Mouse (Mus musculus) MN1 (cell line): Measurements from ENCODE around the gene Mrpl20.
"Not testable (repeated sequence)": the region's sequence is repeated elsewhere in the genome, so short reads cannot be mapped to it uniquely, and the experiment has no call there.

Experiments
- DNase-seq: peaks from one replicate; pipeline ENCODE4 v3.0.0-alpha.2; 2016; ENCODE audit warnings: low spot score

Mrpl20 gene

GRCm38 (mm10) chr4:155783486-155784080 is 19.1 kb upstream of the Mrpl20 start:
- no peak for DNase-seq

GRCm38 (mm10) chr4:155784081-155784701 is 18.5 kb upstream of the Mrpl20 start:
- peak; percentile 85 for DNase-seq

- no peak for DNase-seq
Measured at GRCm38 (mm10) chr4:155785246-155785645, 17.4 kb upstream of the Mrpl20 start.

- DNase-seq: no peak
Measured at GRCm38 (mm10) chr4:155785819-155786218, 16.9 kb upstream of the Mrpl20 start, which contains the start of gene Tmem88b. Gene Tmem88b, minus strand, starts transcription at chr4:155785874.

- DNase-seq: no peak
Measured at GRCm38 (mm10) chr4:155788300-155788699, 14.4 kb upstream of the Mrpl20 start.

GRCm38 (mm10) chr4:155788833-155789232 is 13.8 kb upstream of the Mrpl20 start:
- not testable (repeated sequence) for DNase-seq

- DNase-seq: no peak
Measured at GRCm38 (mm10) chr4:155790021-155790489, 12.6 kb upstream of the Mrpl20 start, which contains the start of gene Ankrd65. Gene Ankrd65, plus strand, starts transcription at chr4:155790439.

- DNase-seq: no peak
Measured at GRCm38 (mm10) chr4:155790650-155791161, 12.0 kb upstream of the Mrpl20 start.

- DNase-seq: no peak
Measured at GRCm38 (mm10) chr4:155791240-155791933, 11.3 kb upstream of the Mrpl20 start.

GRCm38 (mm10) chr4:155793730-155794129 is 8.9 kb upstream of the Mrpl20 start:
- no peak for DNase-seq

- DNase-seq: no peak
Measured at GRCm38 (mm10) chr4:155802075-155802474, 603 bp upstream of the Mrpl20 start.

- peak; percentile 96 for DNase-seq
Measured at GRCm38 (mm10) chr4:155803340-155804041, 813 bp downstream of the Mrpl20 start.

GRCm38 (mm10) chr4:155807841-155808240 is 5.2 kb downstream of the Mrpl20 start:
- DNase-seq: no peak

- DNase-seq: peak; percentile 94
Measured at GRCm38 (mm10) chr4:155811929-155812664, 9.4 kb downstream of the Mrpl20 start, which contains the start of gene Ccnl2. Gene Ccnl2, plus strand, starts transcription at chr4:155812489.

- peak; percentile 81 for DNase-seq
Measured at GRCm38 (mm10) chr4:155812665-155813181, 10.0 kb downstream of the Mrpl20 start.

GRCm38 (mm10) chr4:155817533-155817932 is 14.9 kb downstream of the Mrpl20 start:
- DNase-seq: no peak

- DNase-seq: peak; percentile 47
Measured at GRCm38 (mm10) chr4:155821025-155821424, 18.3 kb downstream of the Mrpl20 start.

GRCm38 (mm10) chr4:155823443-155823842 is 20.8 kb downstream of the Mrpl20 start:
- DNase-seq: no peak

GRCm38 (mm10) chr4:155829866-155830265 is 27.2 kb downstream of the Mrpl20 start:
- no peak for DNase-seq

- DNase-seq: no peak
Measured at GRCm38 (mm10) chr4:155830596-155830995, 27.9 kb downstream of the Mrpl20 start.

- peak; percentile 98 for DNase-seq
Measured at GRCm38 (mm10) chr4:155831205-155831766, 28.6 kb downstream of the Mrpl20 start, which contains the start of gene Aurkaip1. Gene Aurkaip1, plus strand, starts transcription at chr4:155831272.
